Mouse (Mus musculus): Measurements from ENCODE around the gene Prkn. TPM values are rescaled to one million over a fixed set of nuclear protein-coding genes. Genes with fewer than 3 reads are reported as not detected.

Gene Prkn
- polyA plus RNA-seq, 1 experiment = 21.7 TPM

GRCm38 (mm10) chr17:11887591-11888205 is 1047.5 kb downstream of the Prkn start:
- H3K27ac ChIP-seq (ENCODE audit: insufficient read depth, low read length) = no peak overlapping the region
- no peak for TF ChIP-seq CTCF (IDR thresholded peaks at IDR 0.05; ENCODE audit: extremely low read depth, insufficient read depth, low read length)
- no peak overlapping the region for H3K4me3 ChIP-seq (ENCODE audit: insufficient read depth, low read length)
- no peaks in the 10 kb centered on the region for H3K4me1 ChIP-seq (ENCODE audit: control insufficient read depth, insufficient read depth, low read length)

- TF ChIP-seq POLR2A (IDR thresholded peaks at IDR 0.05; ENCODE audit: extremely low read depth, insufficient read depth, low read length) (no peak), CTCF (IDR thresholded peaks at IDR 0.05; ENCODE audit: extremely low read depth, insufficient read depth, low read length) (no peak)
- Histone ChIP-seq H3K27ac (ENCODE audit: insufficient read depth, low read length) (no peak overlapping the region), H3K4me3 (ENCODE audit: insufficient read depth, low read length) (no peak overlapping the region), H3K4me1 (ENCODE audit: control insufficient read depth, insufficient read depth, low read length) (no peaks in the 10 kb centered on the region)
Measured at GRCm38 (mm10) chr17:11888806-11889205, 1048.6 kb downstream of the Prkn start.

- H3K4me3 ChIP-seq (ENCODE audit: insufficient read depth, low read length) = no peak overlapping the region
- no peak overlapping the region for H3K27ac ChIP-seq (ENCODE audit: insufficient read depth, low read length)
- TF ChIP-seq CTCF (IDR thresholded peaks at IDR 0.05; ENCODE audit: extremely low read depth, insufficient read depth, low read length) (no peak), POLR2A (IDR thresholded peaks at IDR 0.05; ENCODE audit: extremely low read depth, insufficient read depth, low read length) (no peak)
- H3K4me1 ChIP-seq (ENCODE audit: control insufficient read depth, insufficient read depth, low read length) = no peaks in the 10 kb centered on the region
Measured at GRCm38 (mm10) chr17:11900300-11900699, 1060.1 kb downstream of the Prkn start.

GRCm38 (mm10) chr17:11901731-11902130 is 1061.5 kb downstream of the Prkn start:
- Histone ChIP-seq H3K27ac (ENCODE audit: insufficient read depth, low read length) (no peak overlapping the region), H3K4me3 (ENCODE audit: insufficient read depth, low read length) (no peak overlapping the region), H3K4me1 (ENCODE audit: control insufficient read depth, insufficient read depth, low read length) (no peaks in the 10 kb centered on the region)
- TF ChIP-seq CTCF (IDR thresholded peaks at IDR 0.05; ENCODE audit: extremely low read depth, insufficient read depth, low read length) (no peak), POLR2A (IDR thresholded peaks at IDR 0.05; ENCODE audit: extremely low read depth, insufficient read depth, low read length) (no peak)

- TF ChIP-seq CTCF (IDR thresholded peaks at IDR 0.05; ENCODE audit: extremely low read depth, insufficient read depth, low read length) = peak; percentile 34; the same call in 1 of the 2 replicates
- TF ChIP-seq POLR2A (IDR thresholded peaks at IDR 0.05; ENCODE audit: extremely low read depth, insufficient read depth, low read length) = no peak
- H3K27ac ChIP-seq (ENCODE audit: insufficient read depth, low read length) = no peak overlapping the region
- no peaks in the 10 kb centered on the region for H3K4me1 ChIP-seq (ENCODE audit: control insufficient read depth, insufficient read depth, low read length)
- no peak overlapping the region for H3K4me3 ChIP-seq (ENCODE audit: insufficient read depth, low read length)
Measured at GRCm38 (mm10) chr17:11903001-11903400, 1062.8 kb downstream of the Prkn start.

- Histone ChIP-seq H3K4me3 (ENCODE audit: insufficient read depth, low read length) (no peak overlapping the region), H3K27ac (ENCODE audit: insufficient read depth, low read length) (0 out of 2 replicates have a peak overlapping the region, but pooled peaks have one; percentile 25), H3K4me1 (ENCODE audit: control insufficient read depth, insufficient read depth, low read length) (peaks cover 1% of the 10 kb centered on the region; the same call in 1 of the 2 replicates)
- TF ChIP-seq POLR2A (IDR thresholded peaks at IDR 0.05; ENCODE audit: extremely low read depth, insufficient read depth, low read length) (no peak), CTCF (IDR thresholded peaks at IDR 0.05; ENCODE audit: extremely low read depth, insufficient read depth, low read length) (no peak)
Measured at GRCm38 (mm10) chr17:11910668-11911398, 1070.6 kb downstream of the Prkn start.

- Histone ChIP-seq H3K4me3 (ENCODE audit: insufficient read depth, low read length) (no peak overlapping the region), H3K4me1 (ENCODE audit: control insufficient read depth, insufficient read depth, low read length) (peaks cover 1% of the 10 kb centered on the region; the same call in 1 of the 2 replicates), H3K27ac (ENCODE audit: insufficient read depth, low read length) (no peak overlapping the region)
- TF ChIP-seq CTCF (IDR thresholded peaks at IDR 0.05; ENCODE audit: extremely low read depth, insufficient read depth, low read length) (no peak), POLR2A (IDR thresholded peaks at IDR 0.05; ENCODE audit: extremely low read depth, insufficient read depth, low read length) (no peak)
Measured at GRCm38 (mm10) chr17:11912136-11912535, 1072.0 kb downstream of the Prkn start.

GRCm38 (mm10) chr17:11912872-11913365 is 1072.7 kb downstream of the Prkn start:
- Histone ChIP-seq H3K4me1 (ENCODE audit: control insufficient read depth, insufficient read depth, low read length) (peaks cover 1% of the 10 kb centered on the region; the same call in 1 of the 2 replicates), H3K4me3 (ENCODE audit: insufficient read depth, low read length) (no peak overlapping the region; the same call in 1 of the 2 replicates), H3K27ac (ENCODE audit: insufficient read depth, low read length) (no peak overlapping the region)
- TF ChIP-seq POLR2A (IDR thresholded peaks at IDR 0.05; ENCODE audit: extremely low read depth, insufficient read depth, low read length) = no peak
- no peak for TF ChIP-seq CTCF (IDR thresholded peaks at IDR 0.05; ENCODE audit: extremely low read depth, insufficient read depth, low read length)

- TF ChIP-seq POLR2A (IDR thresholded peaks at IDR 0.05; ENCODE audit: extremely low read depth, insufficient read depth, low read length) (no peak), CTCF (IDR thresholded peaks at IDR 0.05; ENCODE audit: extremely low read depth, insufficient read depth, low read length) (no peak)
- Histone ChIP-seq H3K27ac (ENCODE audit: insufficient read depth, low read length) (no peak overlapping the region), H3K4me1 (ENCODE audit: control insufficient read depth, insufficient read depth, low read length) (peaks cover 1% of the 10 kb centered on the region; the same call in 1 of the 2 replicates), H3K4me3 (ENCODE audit: insufficient read depth, low read length) (no peak overlapping the region)
Measured at GRCm38 (mm10) chr17:11913620-11914019, 1073.4 kb downstream of the Prkn start.
